Mouse (Mus musculus): ENCODE data around the gene Usp16. TPM values are rescaled to one million over a fixed set of nuclear protein-coding genes. Genes with fewer than 3 reads are reported as not detected.

Gene Usp16
- polyA plus RNA-seq, 1 experiment, result 31.6 TPM

DNA sequence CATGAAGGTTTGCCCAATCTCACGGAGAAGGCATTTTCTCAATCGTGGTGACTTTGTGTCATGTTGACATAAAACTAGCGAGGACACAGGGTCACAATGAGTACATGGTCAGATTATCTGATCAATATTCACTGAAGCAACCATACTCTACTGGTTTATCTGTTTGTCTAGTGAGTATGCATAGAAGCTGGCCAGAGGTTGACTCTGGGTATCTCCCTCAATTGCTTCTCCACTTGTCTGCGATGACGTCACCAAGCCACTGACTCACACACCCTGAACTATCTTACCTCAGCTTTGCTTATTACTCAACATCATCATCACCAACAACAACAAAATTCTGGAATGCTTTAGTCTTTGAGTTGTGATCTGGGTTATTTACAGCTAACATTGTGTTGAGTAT lies 69.7 kb downstream of the Usp16 start:
- Histone ChIP-seq H3K27ac (ENCODE audit: control insufficient read depth, insufficient read depth, low read depth, low read length, poor library complexity) (no peak overlapping the region), H3K4me3 (replicated peaks; ENCODE audit: control insufficient read depth, low read depth, low read length) (no peak overlapping the region), H3K4me1 (ENCODE audit: control insufficient read depth, insufficient read depth, low read length) (no peaks in the 10 kb centered on the region; the same call in 1 of the 2 replicates)
- WGBS, result 67% methylated on average over 5 of the region's 5 CpGs
- no peak for TF ChIP-seq CTCF (IDR thresholded peaks at IDR 0.05; ENCODE audit: control insufficient read depth, insufficient read depth, low read length)
- no peak for TF ChIP-seq POLR2A (IDR thresholded peaks at IDR 0.05; ENCODE audit: borderline replicate concordance, control insufficient read depth, low read depth, low read length)

DNA sequence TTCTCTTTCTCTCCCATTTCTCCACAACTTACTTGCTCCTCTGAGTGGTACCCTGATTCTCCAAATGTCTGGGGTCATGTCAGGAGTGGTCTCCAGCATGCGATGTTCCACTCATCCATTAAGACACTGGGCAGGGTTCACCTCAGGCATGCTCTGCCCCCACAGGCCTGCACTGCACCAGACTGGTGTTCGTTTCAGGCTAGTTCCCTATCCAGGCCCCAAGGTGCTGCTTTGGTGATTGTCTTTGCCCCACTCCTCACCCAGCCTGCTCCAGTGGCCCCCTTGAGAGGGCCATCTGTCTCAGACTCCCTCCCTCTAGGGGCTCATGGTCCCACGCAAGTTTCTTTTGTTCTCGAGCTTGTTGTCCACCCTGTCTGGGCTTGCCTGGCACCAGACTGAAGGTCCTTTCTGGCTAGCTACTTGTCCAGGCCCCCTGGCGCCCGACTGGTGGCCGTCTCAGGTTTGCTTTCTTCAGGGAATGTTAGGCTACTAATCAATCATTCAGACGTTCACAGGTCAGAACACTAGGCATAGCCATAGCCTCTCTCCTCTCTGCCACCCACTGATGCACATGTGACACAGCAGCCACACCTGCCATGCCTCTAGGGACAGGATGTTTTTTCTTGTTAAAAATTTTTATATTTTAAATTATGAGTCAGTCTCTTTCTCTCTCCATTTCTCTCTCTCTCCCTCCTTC lies 73.2 kb downstream of the Usp16 start:
- 66% methylated on average over 8 of the region's 8 CpGs for WGBS
- Histone ChIP-seq H3K27ac (ENCODE audit: control insufficient read depth, insufficient read depth, low read depth, low read length, poor library complexity) (no peak overlapping the region), H3K4me3 (replicated peaks; ENCODE audit: control insufficient read depth, low read depth, low read length) (no peak overlapping the region), H3K4me1 (ENCODE audit: control insufficient read depth, insufficient read depth, low read length) (no peaks in the 10 kb centered on the region; the same call in 1 of the 2 replicates)
- TF ChIP-seq CTCF (IDR thresholded peaks at IDR 0.05; ENCODE audit: control insufficient read depth, insufficient read depth, low read length) (no peak), POLR2A (IDR thresholded peaks at IDR 0.05; ENCODE audit: borderline replicate concordance, control insufficient read depth, low read depth, low read length) (no peak)

DNA sequence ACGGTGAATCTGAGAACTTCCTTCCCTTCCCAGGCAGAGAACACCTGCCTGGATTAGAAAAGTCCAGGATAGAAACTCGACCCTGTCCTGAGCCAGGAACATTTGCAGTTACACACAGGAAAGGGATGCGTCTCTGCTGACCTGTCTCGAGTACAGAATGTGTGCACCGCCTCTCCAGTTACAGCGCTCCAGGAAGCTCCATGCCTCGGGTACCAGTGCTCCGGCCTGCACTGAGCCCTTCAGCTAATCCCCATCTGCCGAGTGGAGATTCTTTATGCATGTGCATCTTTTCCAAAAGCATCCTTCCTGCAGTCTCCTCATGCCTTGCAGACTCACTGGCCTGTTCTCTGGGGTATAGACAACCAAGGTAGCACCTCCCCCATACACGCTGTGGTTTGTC lies 74.3 kb downstream of the Usp16 start:
- Histone ChIP-seq H3K27ac (ENCODE audit: control insufficient read depth, insufficient read depth, low read depth, low read length, poor library complexity) (no peak overlapping the region), H3K4me1 (ENCODE audit: control insufficient read depth, insufficient read depth, low read length) (no peaks in the 10 kb centered on the region; the same call in 1 of the 2 replicates), H3K4me3 (replicated peaks; ENCODE audit: control insufficient read depth, low read depth, low read length) (no peak overlapping the region)
- no peak for TF ChIP-seq CTCF (IDR thresholded peaks at IDR 0.05; ENCODE audit: control insufficient read depth, insufficient read depth, low read length)
- TF ChIP-seq POLR2A (IDR thresholded peaks at IDR 0.05; ENCODE audit: borderline replicate concordance, control insufficient read depth, low read depth, low read length), result no peak
- WGBS, result 73% methylated on average over 10 of the region's 10 CpGs

Other genes with a start within 250 kb of the Usp16 start
- 8.3 and 9.9 TPM in 2 replicates for gene N6amt1, start 100.5 kb upstream of the Usp16 start, polyA plus RNA-seq (2011; ENCODE audit: insufficient read depth, insufficient read length, low replicate concordance, missing spikeins)
- gene Ltn1, start 22.1 kb upstream of the Usp16 start, polyA plus RNA-seq (2011; ENCODE audit: insufficient read depth, insufficient read length, low replicate concordance, missing spikeins), result 4.3 and 6.9 TPM in 2 replicates
- 2.4 and 2.5 TPM in 2 replicates for gene Rwdd2b, start 14.1 kb upstream of the Usp16 start, polyA plus RNA-seq (2011; ENCODE audit: insufficient read depth, insufficient read length, low replicate concordance, missing spikeins)
- 137 and 151 TPM in 2 replicates for gene Cct8, start 41.2 kb downstream of the Usp16 start, polyA plus RNA-seq (2011; ENCODE audit: insufficient read depth, insufficient read length, low replicate concordance, missing spikeins)
- not detected in 2 replicates for gene Map3k7cl, start 98.6 kb downstream of the Usp16 start, polyA plus RNA-seq (2011; ENCODE audit: insufficient read depth, insufficient read length, low replicate concordance, missing spikeins)
- gene Bach1, start 244.2 kb downstream of the Usp16 start, polyA plus RNA-seq (2011; ENCODE audit: insufficient read depth, insufficient read length, low replicate concordance, missing spikeins), result 7.0 and 14.9 TPM in 2 replicates

All from bone marrow, adult 2 months (tissue).